Mouse (Mus musculus) bone marrow macrophage, adult 2 months (primary cell): ENCODE measurements around the gene Cd80.

Experiments used
- CTCF ChIP-seq: IDR thresholded peaks from 2 replicates; pipeline ENCODE4 v1.5.1; 2012; ENCODE audit warnings: low read depth, mild to moderate bottlenecking, low read length, moderate library complexity
- POLR2A ChIP-seq: IDR thresholded peaks from 2 replicates; pipeline ENCODE4 v1.6.1; 2012; ENCODE audit warnings: mild to moderate bottlenecking, low read depth, low read length, borderline replicate concordance

GRCm38 (mm10) chr16:38475681-38476311 is 20.4 kb downstream of the Cd80 start:
- TF ChIP-seq CTCF (no peak), POLR2A (no peak)
